Mouse (Mus musculus) kidney, adult 18-20 months (tissue): ENCODE results near the gene Ndst2.
A peak's percentile ranks its signal among the peaks of the same experiment; 100 is the strongest.

ENCODE experiments used
- DNase-seq: peaks from one replicate; pipeline ENCODE4 v3.0.0; 2021

Ndst2 gene

DNA sequence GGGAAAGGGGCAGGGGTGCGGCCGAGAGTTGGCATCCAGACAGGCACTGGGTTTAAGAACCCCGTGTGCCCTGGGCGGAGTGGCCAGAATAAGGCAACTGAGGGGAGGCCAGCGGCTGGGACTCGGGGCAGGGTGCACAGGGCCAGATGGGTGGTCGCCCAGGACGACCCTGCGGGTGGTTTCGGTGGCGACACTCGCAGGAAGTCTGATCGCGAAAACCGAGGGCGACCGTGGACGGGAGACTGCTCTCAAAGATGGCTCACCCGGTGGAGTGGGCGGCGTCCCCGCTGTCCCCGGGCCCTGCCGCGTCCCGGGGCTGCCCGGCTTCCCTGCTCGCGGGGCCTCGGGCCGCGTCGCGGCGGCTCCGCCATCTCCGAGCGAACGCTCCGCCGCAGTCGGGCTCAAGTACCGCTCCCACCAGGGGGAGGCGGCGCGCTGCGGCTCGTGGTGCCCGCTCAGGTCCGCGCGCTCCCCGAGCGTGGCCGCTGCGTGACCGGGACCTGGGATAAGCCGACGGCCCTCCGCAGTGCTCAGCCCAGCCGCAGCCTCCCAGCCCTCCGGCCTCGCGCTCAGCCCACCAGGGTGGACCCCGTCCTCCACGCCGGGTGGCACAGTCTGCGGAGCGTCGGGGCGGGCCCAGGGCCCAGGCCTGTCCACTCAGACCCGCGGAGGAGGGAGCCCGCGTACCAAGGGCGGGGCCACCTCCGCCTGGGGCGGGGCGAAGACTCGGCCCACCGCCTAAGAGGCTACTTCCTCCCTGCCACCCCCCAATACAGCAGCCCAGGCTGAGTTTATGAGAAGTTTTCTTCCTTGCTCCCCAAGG is at the start of gene Ndst2:
Gene Ndst2, minus strand, starts transcription at position 611 of the 823 bp plus-strand sequence.
- DNase-seq = peak; percentile 93

DNA sequence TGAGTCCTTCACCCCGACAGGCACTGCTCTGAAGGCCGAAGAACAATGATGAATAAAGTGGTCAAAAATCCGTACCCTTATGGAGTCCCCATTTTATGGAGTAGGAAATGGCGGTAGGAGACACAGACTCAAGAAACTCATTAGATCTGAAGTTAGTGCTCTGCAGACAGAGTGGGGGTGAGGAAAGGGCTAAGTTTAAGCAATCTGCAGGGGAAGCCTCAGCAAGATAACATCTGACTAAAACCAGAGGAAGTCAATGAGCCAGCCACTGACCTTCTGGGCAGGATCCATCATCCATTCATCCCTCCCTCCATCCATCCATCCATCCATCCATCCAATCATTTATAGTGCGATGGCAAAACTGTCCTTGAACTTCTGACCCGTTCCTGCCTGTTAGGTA is 49.2 kb upstream of the Ndst2 start:
- no peak for DNase-seq

DNA sequence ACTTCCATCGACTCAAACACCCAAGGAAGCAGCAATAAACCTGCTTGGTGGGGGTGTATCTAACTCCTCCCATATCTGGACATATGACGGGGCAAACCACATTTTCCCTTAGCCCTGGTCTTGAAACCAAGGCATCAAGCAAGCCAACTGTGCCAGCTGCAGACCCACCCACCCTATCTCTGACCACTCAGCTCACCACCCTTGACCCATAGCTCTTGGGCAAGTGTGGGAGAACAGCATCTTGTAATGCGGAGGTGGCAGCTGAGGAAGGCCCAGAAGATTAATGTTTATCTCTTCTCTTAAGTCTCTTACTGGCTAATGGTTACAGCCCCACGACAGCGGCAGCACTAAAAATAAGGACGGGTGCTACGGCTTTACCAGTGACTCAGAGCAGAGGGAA is 48.5 kb upstream of the Ndst2 start:
- no peak for DNase-seq

DNA sequence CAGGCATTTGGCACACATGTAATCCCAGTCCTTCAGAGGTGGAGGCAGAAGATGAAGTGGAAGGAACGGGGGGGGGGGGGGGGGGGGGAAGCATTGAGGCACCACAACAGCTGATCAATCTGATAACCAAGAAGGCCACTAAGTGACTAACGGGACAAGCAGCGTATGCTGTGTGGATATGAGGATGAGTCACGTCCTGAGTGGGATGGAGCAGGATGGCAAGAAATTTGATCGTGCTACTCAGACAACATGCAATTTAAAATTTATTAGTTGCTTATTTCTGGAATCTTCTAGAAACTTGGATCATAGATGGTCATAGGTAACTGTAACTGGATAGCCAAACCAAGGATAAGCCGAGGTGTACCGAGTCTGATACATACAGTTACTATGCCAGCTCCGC is 45.9 kb upstream of the Ndst2 start:
- no peak for DNase-seq

- no peak for DNase-seq
Observed at GRCm38 (mm10) chr14:20778496-20778895, 44.1 kb upstream of the Ndst2 start.

DNA sequence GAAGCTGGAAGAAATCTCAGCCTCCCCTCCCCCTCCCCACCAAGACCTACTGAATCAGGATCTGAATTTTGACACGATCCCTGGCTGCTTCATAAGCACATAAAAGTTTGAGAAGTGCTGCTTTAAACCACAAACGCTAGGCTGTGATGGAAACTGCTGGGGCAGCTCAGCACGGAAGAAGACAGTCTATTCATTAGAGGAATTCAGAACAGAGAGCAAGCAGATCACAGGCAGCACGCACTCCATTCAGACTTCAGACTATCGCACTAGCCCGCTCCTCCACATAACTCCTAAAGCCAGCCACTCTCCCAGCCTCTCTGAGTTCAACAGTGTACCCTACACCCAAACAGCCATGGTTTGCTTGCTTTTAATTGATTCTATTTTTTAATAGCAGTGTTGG is 41.3 kb upstream of the Ndst2 start:
- no peak for DNase-seq

DNA sequence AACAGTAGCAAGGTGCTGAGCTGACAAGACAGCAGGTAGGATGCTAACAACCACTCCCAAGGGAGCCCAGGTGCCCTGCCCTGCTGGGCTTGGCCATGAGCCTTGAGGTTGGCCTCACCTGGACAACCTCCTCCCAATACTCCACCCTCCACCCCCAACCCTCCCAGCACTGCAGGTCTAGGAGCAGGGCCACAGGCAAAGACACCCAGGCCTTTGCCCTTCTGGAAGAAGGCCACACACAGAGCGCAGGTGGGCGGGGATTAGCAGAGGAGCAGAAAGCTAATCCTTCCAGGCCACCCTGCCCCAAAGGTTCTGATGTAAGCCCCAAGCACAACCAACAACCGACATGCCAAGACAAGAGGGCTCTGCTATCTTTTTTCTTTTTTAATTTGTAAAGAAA is 39.0 kb upstream of the Ndst2 start:
- DNase-seq = peak; percentile 70

- no peak for DNase-seq
Observed at GRCm38 (mm10) chr14:20772808-20773207, 38.4 kb upstream of the Ndst2 start.

DNA sequence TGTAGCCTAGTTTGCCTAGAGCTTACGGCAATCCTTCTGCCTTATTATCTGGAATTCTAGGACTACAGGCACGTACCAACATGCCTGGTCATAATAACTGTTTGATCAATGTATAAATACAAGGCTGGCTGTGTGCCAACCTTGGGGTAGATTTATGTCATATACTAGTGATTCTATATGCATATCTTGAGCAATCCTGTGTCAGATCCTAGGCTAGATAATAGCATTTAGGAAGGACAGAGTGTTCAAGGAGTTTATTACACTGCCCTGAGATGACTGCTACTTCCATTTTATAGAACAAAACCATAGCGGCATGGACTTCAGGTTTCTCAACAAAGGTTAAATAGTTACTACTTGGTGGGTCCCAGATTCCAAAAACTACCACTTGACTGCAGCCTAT is 37.6 kb upstream of the Ndst2 start:
- DNase-seq = no peak

DNA sequence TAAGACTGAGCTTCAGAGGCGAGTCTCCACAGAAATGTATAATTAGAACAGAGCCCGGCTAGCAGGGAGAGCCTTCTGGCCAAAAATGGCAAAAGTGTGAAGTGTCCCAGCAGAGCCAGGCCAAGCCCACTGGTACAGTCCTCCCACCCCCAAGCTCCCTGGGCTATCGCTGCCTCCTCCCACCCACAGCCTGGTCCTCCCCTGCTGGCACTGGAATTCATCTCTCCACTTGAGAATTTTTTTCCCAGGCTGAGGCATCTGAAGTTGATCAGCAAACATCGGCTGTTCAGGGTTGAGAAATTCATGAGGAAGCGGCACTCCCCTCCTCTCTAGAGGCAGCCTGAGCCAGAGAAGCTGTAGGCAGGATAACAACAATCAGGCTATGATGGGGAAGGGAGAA is 34.2 kb upstream of the Ndst2 start:
- no peak for DNase-seq

GRCm38 (mm10) chr14:20767936-20768335 is 33.6 kb upstream of the Ndst2 start:
- no peak for DNase-seq

DNA sequence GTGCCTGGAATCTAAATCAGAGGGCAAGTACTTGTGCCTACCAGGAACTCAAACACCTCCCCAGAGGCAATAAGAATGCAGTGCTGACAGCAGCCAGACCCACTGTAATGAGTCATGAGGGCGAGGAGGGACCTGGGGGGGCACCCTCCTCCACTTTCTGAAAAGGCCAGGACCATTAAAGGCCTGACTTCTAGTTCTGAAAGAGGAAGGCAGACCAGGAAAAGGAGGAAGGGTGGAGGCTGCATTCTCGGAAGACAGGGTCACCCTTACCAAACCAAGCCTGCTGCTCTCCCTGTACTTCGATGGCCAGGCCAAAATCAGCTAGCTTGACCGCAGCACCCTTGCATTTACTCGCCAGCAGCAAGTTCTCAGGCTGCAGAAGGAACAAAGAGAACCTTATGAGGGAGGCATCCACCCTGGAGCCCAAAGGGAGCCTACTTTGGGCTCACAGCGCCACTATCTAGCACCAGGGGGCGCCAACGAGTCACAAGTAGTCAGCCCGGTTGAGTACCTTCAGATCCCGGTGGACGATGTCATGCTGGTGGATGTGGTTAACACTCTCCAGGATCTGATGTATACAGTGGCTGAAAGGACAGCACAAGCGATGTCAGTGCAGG is 31.4 kb upstream of the Ndst2 start:
- DNase-seq = peak; percentile 92

GRCm38 (mm10) chr14:20764942-20765341 is 30.6 kb upstream of the Ndst2 start:
- no peak for DNase-seq

DNA sequence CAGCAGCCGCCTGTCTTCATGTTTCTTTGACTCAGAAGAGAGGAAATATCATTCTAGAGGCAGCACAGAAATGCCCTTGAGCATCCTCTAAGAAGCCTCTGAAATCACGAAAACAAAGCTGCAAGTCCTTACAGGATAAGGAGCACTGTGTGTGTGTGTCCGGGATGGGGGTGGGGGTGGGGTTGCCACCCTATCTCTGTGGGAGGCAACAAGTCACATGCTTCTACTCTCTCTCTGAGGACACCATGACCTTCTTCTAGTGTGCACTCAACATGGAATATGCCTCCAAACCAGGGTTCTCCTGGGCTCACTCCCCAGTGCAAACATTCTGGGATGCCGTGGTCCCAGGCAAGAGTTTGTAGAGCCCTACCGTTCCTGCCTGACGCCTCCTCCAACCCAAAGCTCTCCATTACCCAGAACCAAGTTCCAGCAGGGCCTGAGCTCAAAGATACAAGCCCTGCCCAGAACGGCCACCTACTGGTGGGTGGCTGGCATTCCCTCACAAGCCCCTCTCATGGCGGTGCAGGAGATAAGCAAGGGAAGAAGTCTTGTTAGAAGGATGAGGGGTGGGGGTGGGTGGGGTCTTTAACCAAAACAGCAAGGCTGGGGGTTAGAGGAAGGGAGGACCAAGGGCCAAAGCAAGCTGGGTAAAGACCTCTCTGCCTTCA is 24.5 kb upstream of the Ndst2 start:
- DNase-seq = no peak

DNA sequence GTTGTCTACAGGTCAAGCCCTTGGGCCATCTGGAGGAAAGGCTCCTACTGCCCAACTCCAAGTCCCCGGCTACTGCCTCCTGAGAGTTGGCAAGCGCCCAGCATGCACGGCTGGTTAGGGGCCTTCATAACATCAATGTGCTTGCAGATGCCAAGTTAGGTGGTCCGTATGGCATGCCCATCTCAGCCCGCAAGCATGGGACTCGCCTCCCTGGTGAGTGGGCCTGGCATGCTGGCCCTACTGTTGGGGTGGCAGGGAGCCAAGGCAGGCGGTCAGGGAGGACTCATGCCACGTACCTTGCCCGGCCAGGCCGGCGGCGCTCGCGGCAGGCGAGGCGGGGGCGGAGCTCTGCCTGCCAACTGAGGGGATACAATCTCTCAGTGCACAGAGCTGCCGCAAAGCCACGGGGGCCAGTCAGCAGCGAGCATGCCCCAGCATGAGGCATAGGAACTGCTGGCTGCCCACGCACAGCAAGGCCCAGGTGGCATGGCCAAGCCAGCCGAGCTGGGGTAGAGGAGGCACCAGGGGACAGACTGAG is 23.1 kb upstream of the Ndst2 start:
- peak; percentile 74 for DNase-seq

DNA sequence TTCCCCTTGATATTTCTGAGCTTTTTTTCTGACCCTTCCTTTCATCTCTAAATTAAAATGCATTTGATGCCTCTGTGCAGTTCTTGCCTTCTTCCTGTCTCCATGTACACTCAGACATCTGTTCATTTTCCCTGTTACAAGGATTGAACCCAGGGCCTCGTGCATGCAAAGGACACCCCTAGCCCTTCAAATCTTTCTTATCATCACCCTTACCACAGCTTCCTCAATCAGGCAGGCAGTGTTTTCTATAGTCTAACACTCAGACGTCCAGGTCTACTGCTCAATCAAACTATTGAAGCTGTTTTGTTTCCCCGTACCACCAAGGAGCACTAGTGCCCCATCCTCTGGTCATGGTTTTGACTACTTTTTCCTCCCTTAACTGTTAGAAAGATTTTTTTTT is 19.4 kb upstream of the Ndst2 start:
- DNase-seq = no peak

- DNase-seq = no peak
Observed at GRCm38 (mm10) chr14:20750503-20750902, 16.1 kb upstream of the Ndst2 start.

DNA sequence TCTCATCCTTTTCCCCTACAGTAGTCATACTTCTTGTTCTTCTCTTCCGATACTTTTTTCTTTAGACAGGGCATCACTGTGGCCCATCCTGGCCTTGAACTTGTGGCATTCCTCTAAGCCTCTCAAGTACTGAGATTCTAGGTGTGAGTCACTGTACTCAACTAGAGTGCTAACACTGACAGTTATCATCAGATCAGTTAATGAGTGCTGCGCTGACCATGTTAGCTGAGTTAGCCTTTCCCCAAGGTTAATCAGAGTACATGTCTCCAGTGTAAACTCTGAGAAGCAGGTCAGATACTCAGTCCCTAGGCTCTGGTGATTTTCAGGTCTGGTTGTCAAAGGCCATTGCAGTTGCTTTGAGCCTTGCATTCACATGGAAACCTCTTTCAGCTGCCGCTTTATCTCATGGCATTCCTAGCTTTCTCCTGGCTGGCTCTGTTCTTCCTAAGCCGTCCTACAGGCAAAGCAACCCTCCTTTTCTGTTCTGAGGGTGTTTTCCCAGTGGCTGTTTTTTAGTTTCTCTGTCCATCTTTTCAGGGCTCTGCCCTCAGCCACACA is 15.2 kb upstream of the Ndst2 start:
- no peak for DNase-seq

DNA sequence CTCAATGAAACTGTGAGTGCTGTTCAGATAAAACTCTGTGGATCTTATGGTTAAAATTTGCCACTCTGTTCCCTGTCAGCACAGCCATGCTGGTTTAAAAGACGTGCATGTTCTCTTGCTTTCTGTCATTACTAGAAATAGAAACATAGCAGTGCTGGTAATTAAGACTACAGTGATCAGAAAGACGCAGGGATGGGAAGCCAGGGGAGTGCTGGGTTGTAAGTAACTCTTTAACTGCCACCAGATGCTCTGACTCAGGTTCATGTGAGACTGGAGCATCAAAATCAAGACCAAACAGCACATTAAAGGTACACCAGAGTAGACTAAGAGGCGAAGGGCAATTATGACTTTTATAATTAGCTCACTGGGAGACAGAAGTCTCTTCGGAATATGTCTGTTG is 14.0 kb upstream of the Ndst2 start:
- DNase-seq = no peak

GRCm38 (mm10) chr14:20746935-20747334 is 12.6 kb upstream of the Ndst2 start:
- no peak for DNase-seq

DNA sequence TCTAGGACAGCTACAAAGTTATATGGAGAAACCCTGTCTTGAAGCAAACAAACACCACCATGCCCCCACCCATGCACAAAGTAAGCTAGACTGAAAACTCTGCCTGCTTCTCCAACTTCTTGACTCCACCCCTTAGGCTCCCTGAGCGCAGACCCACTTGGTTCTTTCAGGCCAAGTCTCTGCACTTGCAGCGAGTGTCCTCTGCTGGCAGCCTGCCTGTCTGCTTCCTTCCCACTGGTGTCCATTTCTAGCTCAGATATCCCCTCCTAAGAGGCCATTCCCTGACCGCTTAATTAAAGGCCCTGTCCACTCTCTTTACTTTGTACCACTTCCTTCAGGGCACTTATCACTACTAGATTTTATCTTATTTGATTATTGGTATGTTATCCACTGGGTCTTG is 9.3 kb upstream of the Ndst2 start:
- DNase-seq = no peak

- DNase-seq = no peak
Observed at GRCm38 (mm10) chr14:20741301-20741700, 6.9 kb upstream of the Ndst2 start.

DNA sequence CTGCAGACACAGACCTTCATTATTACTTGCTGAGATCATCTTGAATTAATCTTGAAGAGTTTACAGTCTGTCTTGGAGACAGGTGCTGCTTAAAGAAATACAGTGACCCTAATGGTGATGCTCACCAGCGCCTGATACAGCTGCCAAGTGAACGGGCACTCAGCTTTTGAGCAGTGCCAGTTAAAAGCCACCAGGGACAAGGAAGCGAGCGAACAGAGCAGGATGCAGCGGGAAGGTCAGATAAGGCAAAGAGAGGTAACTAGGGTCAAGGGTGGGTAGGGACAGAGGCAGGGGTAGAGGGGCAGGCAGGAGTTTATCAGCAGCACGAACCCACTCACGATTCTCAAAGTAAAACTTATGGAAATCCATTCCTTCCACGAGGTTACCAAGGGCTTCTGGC is 4.1 kb upstream of the Ndst2 start:
- DNase-seq = no peak

GRCm38 (mm10) chr14:20737306-20737705 is 2.9 kb upstream of the Ndst2 start:
- DNase-seq = peak; percentile 71
